Mouse (Mus musculus) layer of hippocampus, postnatal 36 days (tissue): ENCODE measurements around the gene Serpinb6a. TPM values are rescaled to one million over a fixed set of nuclear protein-coding genes. Genes with fewer than 3 reads are reported as not detected.

Experiments
- DNase-seq, 2 experiments: peaks; one replicate each; pipeline ENCODE4 v3.0.0; 2022
- total RNA-seq, 2 experiments: library from RNA; stranded (reverse); gene quantifications; 2 replicates each; pipeline ENCODE4 v1.2.3; 2021

Serpinb6a gene
- total RNA-seq, result 10 to 100 TPM; 38.1 to 43.4 TPM

DNA sequence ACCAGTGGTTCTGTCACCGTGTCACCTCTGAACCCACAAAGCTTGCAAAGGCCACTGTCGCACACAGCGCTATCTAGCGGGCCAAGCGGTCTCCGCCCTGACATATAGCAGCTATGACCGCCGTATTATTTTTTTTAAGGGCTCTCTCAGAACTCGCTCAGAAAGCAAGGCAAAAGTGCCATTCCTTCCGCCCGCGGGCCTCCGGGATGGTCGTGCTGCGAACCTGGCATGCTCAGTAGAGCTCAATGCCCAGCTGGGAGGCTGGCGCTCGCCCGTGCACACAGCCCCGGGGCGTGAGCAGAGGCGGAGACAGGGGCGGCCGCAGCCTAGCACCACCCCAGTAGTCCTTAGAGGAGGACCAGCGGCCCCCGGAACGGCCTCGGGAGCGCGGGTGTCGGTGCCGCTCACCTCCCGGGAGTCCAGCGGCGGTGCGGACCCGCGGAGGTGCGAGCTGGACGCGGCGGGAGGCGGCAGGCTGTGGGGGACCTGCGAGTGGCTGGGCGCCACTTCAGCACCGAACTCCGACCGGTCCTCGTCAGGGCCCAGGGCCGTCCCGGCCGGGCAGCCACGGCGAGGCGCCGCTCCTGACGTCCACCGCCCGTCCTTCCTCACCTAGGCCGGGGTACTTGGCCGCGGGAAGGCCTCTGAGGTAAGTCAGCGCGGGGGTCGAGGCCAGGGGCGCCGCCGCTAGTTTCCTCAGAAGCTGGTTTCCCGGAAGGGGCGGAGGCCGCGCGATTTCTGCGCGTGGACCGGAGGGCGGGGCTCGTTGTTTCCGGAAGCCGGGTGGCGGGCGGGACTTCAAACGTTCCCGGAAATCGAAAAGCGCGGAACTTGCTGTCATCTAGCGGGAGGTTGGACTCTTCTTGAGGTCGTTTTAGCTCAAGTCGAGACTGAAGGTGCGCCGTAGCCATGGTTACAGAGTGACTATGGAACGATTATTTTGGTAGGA is at the start of gene Serpinb6a, which contains the start of gene Ripk1:
TSS of gene Serpinb6a (minus strand) at position 737 of the 949 bp plus-strand sequence.
TSS of gene Ripk1 (plus strand) at position 306 of the 949 bp plus-strand sequence.
- peak; percentile 89 to 91 for DNase-seq

DNA sequence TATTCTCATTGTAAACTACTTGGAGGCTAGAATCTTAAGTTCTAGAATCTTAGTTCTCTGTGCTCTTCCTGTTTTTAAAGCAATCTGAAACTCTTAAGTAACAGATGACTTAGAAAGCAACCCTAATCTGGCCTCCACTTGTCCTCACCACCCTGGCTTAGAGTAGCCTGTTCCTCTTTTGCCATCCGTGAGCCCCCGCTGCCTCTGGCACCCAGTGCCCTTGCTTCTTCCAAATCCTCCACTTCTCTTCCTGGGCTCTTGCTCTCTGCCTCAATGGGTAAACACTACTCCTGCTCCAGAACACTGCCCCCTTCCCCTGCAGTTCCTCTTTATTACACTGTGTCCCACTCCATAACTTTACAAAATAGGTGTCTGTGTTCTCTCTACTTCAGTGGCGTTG is 49.1 kb upstream of the Serpinb6a start:
- DNase-seq, result no peak

DNA sequence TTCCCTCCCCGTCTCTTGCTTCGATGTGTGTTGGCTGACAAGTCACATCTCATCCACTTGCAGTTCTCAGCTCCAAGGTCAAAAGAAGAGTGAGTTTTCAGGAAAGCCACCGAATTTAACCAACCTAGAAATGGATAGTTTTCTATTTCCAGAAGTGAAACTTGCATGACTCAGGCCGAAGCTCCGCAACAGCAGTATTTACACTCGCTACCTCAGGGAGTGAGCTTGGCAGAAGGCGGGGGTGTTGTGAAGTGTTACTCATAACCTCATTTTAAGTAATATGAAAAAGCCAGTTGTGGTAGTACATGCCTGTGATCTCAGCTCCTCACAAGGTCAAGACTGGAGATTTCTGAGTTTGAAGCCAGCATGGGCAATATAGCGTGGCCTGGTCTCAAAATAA is 47.9 kb upstream of the Serpinb6a start:
- DNase-seq, result no peak

DNA sequence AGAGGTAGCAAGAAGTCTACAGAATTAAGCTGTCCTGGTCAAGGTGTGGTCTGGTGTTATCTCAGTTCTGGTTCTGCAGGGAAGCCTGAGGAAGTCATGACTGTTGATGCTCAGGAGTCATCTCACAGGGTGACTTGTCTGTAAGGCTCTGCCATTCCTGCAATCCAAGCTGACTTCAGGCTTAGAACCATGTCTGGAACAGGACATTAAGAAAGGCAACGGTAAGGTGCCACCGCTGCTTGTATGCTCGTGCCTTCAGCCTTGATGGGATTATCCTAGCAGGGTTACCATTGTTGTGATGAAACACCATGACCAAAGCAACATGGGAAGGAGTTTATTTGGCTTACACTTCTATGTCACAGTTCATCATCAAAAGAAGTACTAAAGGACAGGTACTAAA is 44.9 kb upstream of the Serpinb6a start:
- no peak for DNase-seq

DNA sequence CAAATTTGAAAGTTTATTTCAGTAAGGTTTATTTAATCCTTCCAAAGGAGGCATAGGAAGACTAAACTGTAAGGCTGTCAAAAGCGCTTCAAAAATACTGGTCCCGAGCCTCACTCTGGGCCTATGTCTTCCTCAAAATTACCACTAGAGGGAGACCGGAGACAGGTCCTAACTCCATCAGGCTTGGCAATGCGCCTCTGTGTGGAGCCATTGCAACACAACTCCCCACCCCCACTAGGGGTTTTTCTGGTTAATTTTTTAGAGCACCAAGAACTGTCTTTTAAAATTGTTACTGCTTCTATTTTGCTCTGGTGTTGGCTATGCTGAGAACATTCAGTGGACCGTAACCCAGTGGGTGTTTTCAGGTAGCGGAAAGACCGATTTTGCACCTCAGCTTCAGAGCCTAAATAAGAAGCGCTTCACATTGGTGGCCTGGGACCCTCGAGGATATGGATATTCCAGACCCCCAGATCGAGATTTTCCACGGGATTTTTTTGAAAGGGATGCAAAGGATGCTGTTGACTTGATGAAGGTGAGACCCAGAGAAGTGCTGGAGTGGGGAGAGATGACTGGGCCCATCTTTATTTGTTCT is 43.9 kb upstream of the Serpinb6a start:
- peak; percentile 77 to 80 for DNase-seq

DNA sequence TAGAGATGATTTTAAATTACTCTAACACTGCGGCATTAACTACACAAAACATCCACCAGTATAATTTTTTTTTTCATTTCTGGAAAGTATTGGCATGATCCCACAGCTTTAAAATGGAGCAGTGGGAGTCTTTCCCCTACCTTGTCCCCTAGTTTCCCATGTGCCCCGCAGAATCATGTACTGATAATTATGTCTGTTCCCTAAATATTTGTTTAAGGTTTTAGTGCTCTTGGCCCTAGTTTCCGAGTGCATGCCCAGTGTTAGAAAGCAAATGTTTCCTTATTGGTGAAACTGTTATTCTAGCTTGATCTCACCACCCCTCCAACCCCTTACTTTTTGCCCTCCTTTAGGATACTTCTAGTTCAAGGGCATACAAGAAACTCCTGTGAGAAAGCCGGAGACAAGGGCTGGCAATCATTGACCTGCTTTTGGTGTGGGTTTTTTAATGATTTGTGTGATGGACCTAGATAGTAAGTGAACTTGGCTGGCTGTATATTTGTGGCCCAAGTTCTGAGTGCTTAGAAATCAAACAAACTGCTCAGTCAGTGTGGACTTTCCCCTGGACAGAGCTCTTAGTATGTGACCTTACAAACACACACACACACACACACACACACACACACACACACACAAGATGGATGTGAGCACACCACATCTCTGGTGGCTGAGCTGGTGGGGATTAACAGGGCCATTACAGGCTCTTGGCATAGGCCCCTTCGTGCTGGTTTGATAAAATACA is 43.1 kb upstream of the Serpinb6a start:
- no peak for DNase-seq

DNA sequence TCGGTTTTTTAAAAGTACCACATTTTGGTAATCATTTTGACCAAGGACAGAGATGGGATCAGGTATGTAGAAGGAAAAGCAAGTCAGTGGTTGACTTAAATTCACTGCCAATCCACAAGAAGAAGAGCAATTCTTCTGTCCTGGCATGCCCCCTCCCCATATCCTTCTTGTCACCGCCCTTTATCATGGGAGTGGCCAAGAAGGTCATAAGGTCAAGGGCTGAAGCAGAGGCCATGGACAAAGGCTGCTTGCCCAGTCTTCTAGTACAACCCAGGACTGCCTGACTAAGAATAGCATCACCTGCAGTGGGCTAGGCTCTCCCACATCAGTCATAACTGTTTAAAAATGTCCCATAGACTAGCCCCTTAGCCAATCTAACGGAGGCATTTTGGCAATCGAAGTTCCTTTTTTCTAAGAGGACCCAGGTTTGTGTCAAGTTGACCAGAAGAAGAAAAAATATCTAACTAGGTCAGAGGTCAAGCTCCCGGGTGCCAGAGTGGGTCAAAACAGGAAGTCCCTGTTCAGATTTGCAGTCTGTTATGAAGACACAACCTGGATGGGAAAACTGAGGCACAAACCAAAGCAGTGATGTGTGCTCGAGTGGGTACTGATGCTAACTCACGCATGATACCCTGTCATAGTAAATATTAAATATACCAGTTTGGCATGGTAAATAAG is 41.3 kb upstream of the Serpinb6a start:
- no peak for DNase-seq

DNA sequence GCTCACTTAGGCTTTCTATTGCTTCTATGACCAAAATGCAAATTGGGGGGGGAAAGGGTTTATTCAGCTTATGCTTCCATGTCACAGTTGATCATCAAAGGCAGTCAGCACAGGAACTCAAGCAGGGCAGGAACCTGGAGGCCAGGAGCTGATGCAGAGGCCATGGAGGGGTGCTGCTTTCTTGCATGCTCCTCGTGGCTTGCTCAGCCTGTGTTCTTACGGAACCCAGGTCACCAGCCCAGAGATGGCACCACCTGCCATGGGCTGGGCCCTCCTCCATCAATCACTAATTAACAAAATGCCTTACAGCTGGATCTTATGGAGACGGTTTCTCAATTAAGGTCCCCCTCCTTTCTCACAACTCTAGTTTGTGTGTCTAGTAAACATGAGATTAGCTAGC is 37.5 kb upstream of the Serpinb6a start:
- DNase-seq, result no peak

DNA sequence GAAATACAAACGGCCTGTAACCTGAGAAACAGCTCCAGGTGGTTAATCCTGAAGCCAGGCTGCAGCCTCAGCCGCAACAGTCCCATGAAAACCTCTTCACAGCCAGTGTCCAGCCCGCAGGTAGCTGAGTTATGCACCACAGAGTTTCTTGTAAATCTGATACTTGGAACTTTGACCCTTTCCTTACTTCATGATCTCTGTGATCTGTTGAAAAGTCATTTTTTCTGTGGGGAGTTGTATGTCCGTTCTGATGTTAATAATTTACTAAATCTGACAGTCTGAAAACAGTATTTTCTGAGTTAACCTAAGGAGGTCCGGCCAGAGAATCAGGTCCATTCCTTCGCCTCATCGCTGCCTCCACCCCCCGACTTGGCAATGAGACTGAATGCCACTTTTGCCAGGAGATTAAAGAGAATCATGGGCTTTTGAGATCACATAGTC is 36.3 kb upstream of the Serpinb6a start:
- DNase-seq, result no peak

DNA sequence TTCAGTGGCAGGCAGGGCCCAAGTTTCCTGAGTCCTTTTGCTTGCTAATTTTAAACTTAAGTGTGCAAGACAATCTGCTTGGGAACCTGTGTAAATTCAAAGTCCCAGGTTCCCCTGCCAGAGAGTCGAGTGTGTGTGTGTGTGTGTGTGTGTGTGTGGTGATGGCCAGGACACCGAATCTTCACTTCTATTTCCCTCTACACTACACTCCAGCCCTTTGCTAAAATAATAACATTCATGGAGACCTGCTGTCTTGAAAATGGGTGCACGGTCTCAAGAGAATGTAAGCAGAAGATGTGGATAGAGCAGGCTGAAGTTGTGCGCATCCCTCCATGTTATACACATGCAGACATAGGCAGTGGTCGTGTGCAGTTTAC is 35.5 kb upstream of the Serpinb6a start:
- no peak for DNase-seq

DNA sequence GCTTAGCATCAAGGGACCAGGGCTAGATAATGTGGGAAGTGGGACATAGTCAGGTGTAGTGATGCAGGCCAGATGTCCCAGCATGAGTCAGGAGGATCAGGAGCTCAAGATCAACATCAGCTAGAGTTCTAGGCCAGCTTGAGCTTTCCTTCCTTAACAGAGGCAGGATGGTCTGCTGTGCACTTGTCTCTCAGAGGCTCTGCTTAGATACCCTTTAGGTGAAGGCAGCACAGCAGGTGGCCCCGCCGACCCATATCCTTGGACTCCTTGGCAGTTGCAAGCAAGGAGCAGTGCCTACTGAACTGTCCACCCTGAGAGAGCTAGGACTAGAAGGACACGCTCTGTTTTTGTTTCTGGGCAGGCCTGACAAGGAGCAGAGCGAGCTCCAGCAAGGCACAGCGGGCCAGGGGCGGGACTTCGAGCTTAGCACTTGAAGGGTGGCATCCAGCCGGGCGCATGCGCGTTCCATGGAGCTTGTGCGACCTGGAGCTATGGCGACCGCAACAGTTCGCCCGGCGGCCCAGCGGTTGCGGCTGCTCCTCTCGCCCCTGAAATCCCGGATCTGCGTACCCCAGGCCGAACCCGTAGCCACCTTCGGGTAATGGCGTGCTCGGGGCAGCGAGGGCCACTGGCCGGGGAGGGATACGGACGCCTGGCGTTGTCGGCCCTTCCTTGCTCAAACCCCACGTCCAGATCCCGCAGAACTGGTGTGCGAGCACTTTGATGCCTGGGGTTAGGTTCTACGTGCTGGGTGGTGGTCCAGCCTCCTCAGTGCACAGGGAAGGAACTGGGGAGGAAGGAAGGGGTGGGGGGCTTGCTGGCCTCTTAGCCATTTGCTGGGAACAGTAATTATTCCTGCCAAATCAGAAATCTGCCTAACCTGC is 34.8 kb upstream of the Serpinb6a start, which contains the start of gene Bphl:
TSS of gene Bphl (plus strand) at position 426 of the 884 bp plus-strand sequence.
- peak; percentile 92 for DNase-seq

DNA sequence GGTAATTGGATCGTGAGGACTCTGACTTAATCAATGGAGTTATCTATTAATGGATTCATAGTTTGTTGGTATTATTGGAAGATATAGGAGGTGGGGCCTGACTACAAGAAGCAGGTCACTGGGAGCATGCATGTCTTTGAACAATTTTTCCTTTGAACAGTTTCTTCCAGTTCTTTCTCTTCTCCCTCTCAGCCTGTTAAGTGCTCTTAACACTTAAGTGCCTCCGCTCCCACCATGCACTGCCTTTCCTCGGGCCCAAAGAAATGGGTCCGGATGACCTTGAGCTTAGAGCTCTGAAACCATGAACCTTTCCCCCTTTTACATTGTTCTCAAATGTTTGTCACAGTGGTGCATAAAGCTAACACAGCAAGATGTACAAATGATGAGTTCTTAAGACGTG is 34.1 kb upstream of the Serpinb6a start:
- no peak for DNase-seq

DNA sequence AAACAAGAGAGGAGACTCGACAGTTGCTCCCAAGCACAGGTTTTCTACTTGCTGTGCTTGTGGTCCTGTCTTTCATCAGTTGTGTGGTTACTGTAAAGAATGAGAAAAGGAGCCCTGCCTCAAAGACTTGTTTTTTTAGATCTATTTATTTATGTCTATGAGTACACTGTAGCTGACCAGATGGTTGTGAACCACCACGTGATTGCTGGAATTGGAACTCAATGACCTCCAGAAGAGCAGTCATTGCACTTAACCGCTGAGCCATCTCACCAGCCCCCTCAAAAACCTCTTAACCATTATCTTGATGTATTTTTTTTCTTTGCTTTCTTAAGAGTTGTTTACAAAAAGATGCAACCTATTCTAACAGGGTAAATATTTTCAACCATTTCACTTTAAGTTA is 32.8 kb upstream of the Serpinb6a start:
- no peak for DNase-seq

DNA sequence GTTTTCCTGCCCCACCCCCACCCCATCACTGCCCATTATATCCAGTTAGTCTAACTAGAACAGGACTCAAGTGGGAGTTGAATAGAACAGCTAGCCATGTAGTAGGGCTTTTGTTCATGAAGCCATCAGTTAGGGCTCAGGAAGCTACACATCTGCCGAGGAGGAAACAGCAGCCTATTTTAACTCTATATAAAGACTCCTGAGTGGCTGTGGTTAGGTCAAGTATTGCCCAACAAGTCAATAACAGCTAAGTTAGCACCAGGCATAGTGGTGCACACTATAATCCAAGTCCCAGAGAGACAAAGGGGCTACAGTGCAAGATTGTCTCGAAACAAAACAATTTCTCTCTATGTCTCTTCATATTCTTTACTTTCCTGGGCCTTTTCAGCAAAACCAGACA is 29.4 kb upstream of the Serpinb6a start:
- no peak for DNase-seq

DNA sequence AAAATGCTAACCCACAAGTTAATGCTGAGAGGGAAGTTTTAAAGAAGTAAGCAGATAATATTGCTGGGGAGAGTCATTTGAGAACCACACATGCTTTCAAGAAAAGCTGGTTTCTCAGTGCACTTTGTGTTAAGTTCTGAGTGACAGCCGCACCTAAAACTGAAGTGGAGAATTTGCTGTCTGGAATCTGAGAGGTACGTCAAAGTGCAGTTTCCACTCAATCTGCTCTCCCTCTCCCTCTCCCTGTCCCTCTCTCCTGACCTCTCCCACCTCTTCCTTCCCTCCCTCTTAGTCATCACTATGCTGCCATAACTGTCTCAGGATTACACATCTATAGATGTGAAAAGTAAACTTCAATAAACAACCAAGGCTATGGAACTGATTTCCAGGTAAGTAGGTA is 19.4 kb upstream of the Serpinb6a start:
- no peak for DNase-seq

DNA sequence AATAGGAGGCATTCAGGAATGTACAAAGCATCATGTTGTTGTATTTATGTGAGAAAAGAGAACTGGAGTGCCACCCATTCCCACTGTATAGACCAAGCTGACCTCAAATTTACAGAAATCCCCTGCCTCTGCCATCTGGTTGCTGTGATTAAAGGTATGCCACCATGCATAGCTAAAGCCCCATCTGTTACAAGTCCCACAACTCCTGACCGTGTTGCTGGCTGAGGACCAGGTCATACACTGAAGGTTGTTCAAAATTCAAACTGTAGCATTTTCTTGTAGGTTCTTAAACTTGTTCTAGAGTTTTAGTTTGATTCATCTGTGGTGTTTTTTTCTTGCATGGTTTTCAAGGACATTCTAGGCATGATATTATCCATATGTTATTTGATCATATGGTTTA is 15.9 kb upstream of the Serpinb6a start:
- DNase-seq, result no peak

DNA sequence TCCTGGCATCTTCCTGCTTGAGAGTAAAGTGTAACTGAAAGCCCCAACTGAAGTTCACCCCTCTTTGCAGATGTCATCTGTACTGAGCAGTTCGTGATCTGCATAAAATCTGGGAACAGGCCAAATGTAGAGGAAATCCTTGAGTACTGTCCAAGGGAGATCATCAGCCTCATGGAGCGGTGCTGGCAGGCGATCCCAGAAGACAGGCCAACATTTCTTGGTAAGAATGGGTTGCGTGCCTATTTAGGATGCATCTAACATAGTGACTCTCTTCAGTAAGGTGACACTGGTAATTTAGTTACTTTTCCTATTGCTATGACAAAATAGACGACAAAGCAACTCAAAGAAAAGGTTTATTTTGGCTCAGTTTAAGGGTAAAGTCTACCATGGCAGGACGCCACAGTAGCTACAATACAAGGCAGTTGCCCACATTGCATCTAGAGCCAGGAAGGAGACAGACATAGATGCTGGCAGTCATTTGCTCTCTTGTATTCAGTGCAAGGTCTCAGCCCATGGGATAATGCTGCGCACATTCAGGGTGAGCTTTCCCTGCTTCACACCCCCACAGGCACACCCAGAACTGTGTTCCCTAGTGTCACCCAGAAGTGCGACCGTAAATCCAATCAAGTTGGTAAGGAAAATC is 14.5 kb upstream of the Serpinb6a start:
- no peak for DNase-seq

DNA sequence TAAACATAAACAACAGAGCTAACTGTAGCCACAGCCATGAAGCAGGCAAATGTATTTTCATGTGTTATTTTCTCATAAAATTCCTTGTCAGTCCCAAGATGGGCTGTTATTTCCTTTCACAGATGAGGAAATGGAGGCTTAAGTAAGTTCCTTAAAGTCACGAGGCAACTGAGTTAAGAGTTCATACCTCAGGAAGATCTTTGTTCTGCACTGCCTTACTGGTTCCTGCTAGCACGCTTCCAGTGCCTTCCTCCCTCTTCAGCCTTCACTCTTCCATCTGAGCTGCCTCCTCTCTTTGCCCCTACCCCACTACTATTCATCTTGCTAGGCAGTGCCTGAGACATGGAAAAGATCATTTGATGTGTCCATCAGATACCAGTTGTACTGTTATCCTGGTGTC is 4.6 kb upstream of the Serpinb6a start:
- DNase-seq, result no peak

DNA sequence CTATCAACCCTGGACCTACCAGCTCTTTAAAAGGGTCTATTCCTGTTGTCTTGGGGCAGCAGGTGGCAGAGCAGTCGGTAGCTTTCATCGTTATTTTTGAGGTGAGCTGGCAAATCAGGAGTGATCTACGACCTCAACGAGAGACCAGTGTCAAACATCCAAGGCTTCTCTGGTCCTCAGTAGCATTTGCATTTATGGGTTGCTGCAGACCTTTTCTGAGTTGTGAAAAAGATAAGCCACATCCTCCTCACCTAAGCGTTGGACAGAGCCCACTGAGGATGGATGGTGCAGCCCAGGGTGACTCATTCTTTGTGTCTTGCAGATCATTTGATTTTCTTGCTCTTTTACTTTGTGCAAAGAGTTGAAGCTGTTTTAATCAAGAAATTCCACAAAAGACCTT is 464 bp upstream of the Serpinb6a start:
- no peak for DNase-seq

DNA sequence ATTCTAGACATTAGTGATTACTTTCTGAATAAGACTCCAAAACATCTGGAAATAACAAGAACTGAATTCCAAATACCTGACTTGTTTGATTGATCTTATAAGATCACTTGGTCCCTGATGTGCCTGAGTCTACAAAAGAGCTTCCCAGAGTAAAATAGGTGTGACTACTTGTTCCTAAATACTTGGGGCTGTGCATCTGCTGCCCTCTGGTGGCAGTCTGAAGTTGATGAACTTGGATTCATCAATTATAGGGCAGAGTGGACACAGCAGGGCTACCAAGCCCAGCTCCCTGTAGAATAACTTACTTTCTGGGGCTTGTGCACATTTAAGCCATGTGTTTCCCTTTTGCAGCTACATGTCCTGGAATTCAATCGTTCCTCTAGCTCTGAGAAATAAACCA is 7.4 kb downstream of the Serpinb6a start:
- DNase-seq, result peak; percentile 37 to 58

DNA sequence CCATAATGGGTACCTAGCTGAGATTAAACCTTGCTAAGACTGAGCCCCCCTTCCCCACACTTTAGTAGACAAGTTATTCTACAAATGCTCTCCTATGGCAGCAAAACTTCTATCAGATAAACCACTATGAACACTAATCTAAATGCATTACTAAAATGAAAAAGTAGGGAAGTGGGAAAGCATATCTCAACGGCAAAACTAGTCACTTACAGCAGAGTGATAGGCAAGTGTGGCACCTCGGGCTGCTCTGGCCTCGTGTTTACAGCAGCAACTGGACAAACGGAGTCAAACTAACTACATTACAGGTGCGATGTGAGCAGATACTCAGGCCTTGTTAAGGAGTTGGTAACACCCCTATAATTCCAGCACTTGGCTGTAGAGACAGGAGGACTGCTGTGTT is 13.0 kb downstream of the Serpinb6a start:
- DNase-seq, result no peak
